Comparison of ENCODE assay signal across 8 mouse cellular contexts in genomic region chr13:69487611-69488275, GRCm38 (mm10). TPM values are rescaled to one million over a fixed set of nuclear protein-coding genes. Genes with fewer than 3 reads are reported as not detected.
A peak's percentile ranks its signal among the peaks of the same experiment; 100 is the strongest.
DNase-seq lines count a peak whose midpoint lies in the region; ATAC-seq and TF ChIP-seq lines count a peak whose summit lies in the region.

No protein-coding gene starts in this region.

- H3K9ac ChIP-seq in lung, embryonic 14.5 days: no peak overlapping the region
- H3K9ac ChIP-seq in embryonic facial prominence, embryonic 14.5 days (ENCODE audit: low read depth, low read length): peak overlapping the region; percentile 34; the same call in 1 of the 2 replicates
- 0 out of 2 replicates have a peak overlapping the region, but pooled peaks have one; percentile 26 for H3K9ac ChIP-seq in neural tube, embryonic 12.5 days

- TF ChIP-seq CTCF in lung, embryonic 14.5 days (IDR thresholded peaks at IDR 0.05; ENCODE audit: low read depth): no peak

- peak overlapping the region; percentile 57 for H3K4me2 ChIP-seq in lung, embryonic 14.5 days
- peak overlapping the region; percentile 49 for H3K4me2 ChIP-seq in embryonic facial prominence, embryonic 14.5 days (ENCODE audit: low read depth, low read length)
- H3K4me2 ChIP-seq in neural tube, embryonic 12.5 days (replicated peaks): peak overlapping the region; percentile 55

- H3K4me3 ChIP-seq in lung, embryonic 14.5 days (ENCODE audit: low read depth, low read length): peak overlapping the region; percentile 10
- H3K4me3 ChIP-seq in embryonic facial prominence, embryonic 14.5 days (ENCODE audit: low read depth, low read length): peak overlapping the region; percentile 25
- peak overlapping the region; percentile 23 for H3K4me3 ChIP-seq in neural tube, embryonic 12.5 days

- H3K36me3 ChIP-seq in lung, embryonic 14.5 days (ENCODE audit: insufficient read depth): no peaks in the 10 kb centered on the region
- no peaks in the 10 kb centered on the region for H3K36me3 ChIP-seq in embryonic facial prominence, embryonic 14.5 days (ENCODE audit: control insufficient read depth, insufficient read depth, low read length)
- H3K36me3 ChIP-seq in neural tube, embryonic 12.5 days: no peaks in the 10 kb centered on the region

- no peak for ATAC-seq in lung, embryonic 14.5 days (ENCODE audit: insufficient read depth)
- 0 out of 2 replicates have a peak, but pooled peaks have one; percentile 14 for ATAC-seq in embryonic facial prominence, embryonic 14.5 days (ENCODE audit: low read depth)
- ATAC-seq in neural tube, embryonic 12.5 days (ENCODE audit: low FRiP score, low read depth): no peak

- WGBS in lung, embryonic 14.5 days: under 1% methylated on average over 26 of the region's 26 CpGs
- under 1% methylated on average over 26 of the region's 26 CpGs for WGBS in embryonic facial prominence, embryonic 14.5 days
- 4% methylated on average over 26 of the region's 26 CpGs for WGBS in neural tube, embryonic 12.5 days

- H3K4me1 ChIP-seq in lung, embryonic 14.5 days (ENCODE audit: insufficient read depth): no peaks in the 10 kb centered on the region
- peaks cover under 1% of the 10 kb centered on the region; the same call in 1 of the 2 replicates for H3K4me1 ChIP-seq in embryonic facial prominence, embryonic 14.5 days (ENCODE audit: control insufficient read depth, insufficient read depth, low read length)
- peaks cover 10% of the 10 kb centered on the region for H3K4me1 ChIP-seq in neural tube, embryonic 12.5 days

- no peak for DNase-seq in lung, embryonic 14.5 days
- DNase-seq in lung, postnatal 36 days: no peak
- peak; percentile 26 for DNase-seq in embryonic facial prominence, embryonic 14.5 days (ENCODE audit: low spot score)
- DNase-seq in kidney, postnatal 10 days: peak; percentile 46
- no peak for DNase-seq in gastrocnemius, postnatal 25 days
- no peak for DNase-seq in layer of hippocampus, adult 11-12 months (ENCODE audit: low spot score)
- DNase-seq in left cerebral cortex, adult 9 months (ENCODE audit: low spot score in 2 of 2): no peak

- no peaks in the 10 kb centered on the region for H3K9me3 ChIP-seq in lung, embryonic 14.5 days (ENCODE audit: low read depth, low read length)
- H3K9me3 ChIP-seq in embryonic facial prominence, embryonic 14.5 days (ENCODE audit: control insufficient read depth, low read length): no peaks in the 10 kb centered on the region
- H3K9me3 ChIP-seq in neural tube, embryonic 12.5 days: no peaks in the 10 kb centered on the region

- H3K27me3 ChIP-seq in lung, embryonic 14.5 days (ENCODE audit: insufficient read depth, low read length): peaks cover 34% of the 10 kb centered on the region
- peaks cover 57% of the 10 kb centered on the region for H3K27me3 ChIP-seq in embryonic facial prominence, embryonic 14.5 days (replicated peaks; ENCODE audit: control insufficient read depth, insufficient read depth, low read length)
- peaks cover 40% of the 10 kb centered on the region for H3K27me3 ChIP-seq in neural tube, embryonic 12.5 days (replicated peaks)

- no peak overlapping the region for H3K27ac ChIP-seq in lung, embryonic 14.5 days (ENCODE audit: low read depth)
- no peak overlapping the region for H3K27ac ChIP-seq in embryonic facial prominence, embryonic 14.5 days (replicated peaks; ENCODE audit: low read depth, low read length)
- H3K27ac ChIP-seq in neural tube, embryonic 12.5 days: no peak overlapping the region

RNA-seq across cellular contexts. Expression of gene Nsun2, which starts 45.8 kb away (rescaled TPM):
- polyA plus RNA-seq in lung, embryonic 14.5 days (2014; fragmentation: Nextera tagmentation; extraction: Ambion mirVana): 130 TPM in 2 replicates
- polyA plus RNA-seq in embryonic facial prominence, embryonic 14.5 days (2014; fragmentation: Nextera tagmentation; extraction: Ambion mirVana): 112 and 128 TPM in 2 replicates
- 99.4 and 106 TPM in 2 replicates for polyA plus RNA-seq in neural tube, embryonic 12.5 days (2016; fragmentation: Nextera tagmentation; extraction: Ambion mirVana)
- 10 to 100 TPM; 37.8 to 39.2 TPM for total RNA-seq in gastrocnemius, postnatal 25 days (2021)

RNA-seq across cellular contexts. Expression of gene Tent4a, which starts 46.7 kb away (rescaled TPM):
- polyA plus RNA-seq in lung, embryonic 14.5 days (2014; fragmentation: Nextera tagmentation; extraction: Ambion mirVana): 7.5 and 8.9 TPM in 2 replicates
- 7.7 and 7.8 TPM in 2 replicates for polyA plus RNA-seq in embryonic facial prominence, embryonic 14.5 days (2014; fragmentation: Nextera tagmentation; extraction: Ambion mirVana)
- polyA plus RNA-seq in neural tube, embryonic 12.5 days (2016; fragmentation: Nextera tagmentation; extraction: Ambion mirVana): 7.4 and 8.2 TPM in 2 replicates
- 1 to 10 TPM; 6.0 to 6.2 TPM for total RNA-seq in gastrocnemius, postnatal 25 days (2021)

Comparison
In these comparisons a context has a peak if more than half of its experiments do, and no peak if none do; other contexts are left out.
1. DNase-seq: peak in embryonic facial prominence, embryonic 14.5 days (single experiment) and kidney, postnatal 10 days (single experiment); none in lung, embryonic 14.5 days (single experiment), lung, postnatal 36 days (single experiment), gastrocnemius, postnatal 25 days (single experiment), layer of hippocampus, adult 11-12 months (single experiment) and left cerebral cortex, adult 9 months (0 of 2).
2. Peak in every context shown above with its lines, with median percentiles within 50 percentile points of each other: H3K4me2 ChIP-seq and H3K4me3 ChIP-seq.